Mouse (Mus musculus): ENCODE measurements at regions not wholly inside any gene's neighbourhood (a gene's known extent, or its start where the extent isn't known, plus 50 kb on each side); places are given as distances from the start of the nearest gene placed in this dataset.

DNA sequence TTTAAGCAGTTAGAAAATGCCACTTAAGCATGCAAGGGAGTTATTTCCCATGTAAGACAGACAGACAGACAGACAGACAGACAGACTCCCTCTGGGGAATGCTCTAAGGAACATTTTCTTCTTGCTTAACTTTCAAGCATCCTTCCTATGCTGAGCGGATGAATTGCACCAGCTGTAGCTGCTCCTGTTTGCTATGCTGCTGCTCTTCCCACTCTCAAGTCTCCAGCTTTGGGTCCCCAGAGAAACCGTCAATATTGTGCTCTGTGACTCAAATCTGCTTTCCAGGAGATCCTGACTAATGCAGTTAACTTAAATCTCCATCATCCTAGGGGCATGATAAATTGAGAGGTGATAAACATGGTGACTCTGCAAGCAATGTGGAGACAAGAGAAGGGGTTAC lies 918.5 kb downstream of the Defb40 start:
- TF ChIP-seq CTCF (IDR thresholded peaks at IDR 0.05; ENCODE audit: low read depth) (no peak), EP300 (IDR thresholded peaks at IDR 0.05; ENCODE audit: low read depth) (no peak)
